Mouse (Mus musculus) kidney, adult 2 months (tissue): ENCODE results near the gene Abracl. TPM values are rescaled to one million over a fixed set of nuclear protein-coding genes. Genes with fewer than 3 reads are reported as not detected.

Source experiments
- DNase-seq: peaks from one replicate; pipeline ENCODE4 v3.0.0; 2021
- H3K27ac ChIP-seq: fragments of 200-500 bp; 2 replicates; pipeline ENCODE4 v1.5.1; 2012; ENCODE audit warnings: low read depth, low read length, control low read depth, inconsistent platforms; ENCODE audit not compliant: insufficient read depth
- H3K27me3 ChIP-seq: fragments of 200-500 bp; replicated peaks from 2 replicates; pipeline ENCODE4 v1.6.1; 2012; ENCODE audit warnings: mild to moderate bottlenecking, moderate library complexity, low read length, inconsistent platforms; ENCODE audit not compliant: control insufficient read depth, insufficient read depth
- H3K36me3 ChIP-seq: fragments of 200-500 bp; 2 replicates; pipeline ENCODE4 v1.6.1; 2012; ENCODE audit warnings: mild to moderate bottlenecking, moderate library complexity, low read length, inconsistent platforms; ENCODE audit not compliant: control insufficient read depth, insufficient read depth
- H3K4me1 ChIP-seq: fragments of 200-500 bp; 2 replicates; pipeline ENCODE4 v1.6.1; 2011; ENCODE audit warnings: low read length; ENCODE audit not compliant: control insufficient read depth, insufficient read depth
- H3K4me3 ChIP-seq: fragments of 200-500 bp; 2 replicates; pipeline ENCODE4 v1.5.1; 2011; ENCODE audit warnings: mild to moderate bottlenecking, low read depth, low read length, control low read depth; ENCODE audit not compliant: insufficient read depth
- CTCF ChIP-seq: fragments of 200-500 bp; conservative IDR thresholded peaks from 2 replicates; pipeline ENCODE4 v1.5.1; 2011; ENCODE audit warnings: low read depth, mild to moderate bottlenecking, control low read depth, low read length, moderate library complexity, mixed read lengths; ENCODE audit not compliant: insufficient read depth, insufficient read length
- POLR2A ChIP-seq: fragments of 200-500 bp; IDR thresholded peaks from one replicate; pipeline ENCODE4 v1.6.1; 2011; ENCODE audit warnings: low read depth, low read length, control low read depth
- WGBS: fragments of 180-500 bp; shearing (Covaris S2); methylation state at CpG from one replicate; pipeline ENCODE4 v1.1.7; 2018; 5-methylcytosine and 5-hydroxymethylcytosine counted together
- polyA plus RNA-seq: library from polyadenylated mRNA; depleted of rRNA; stranded (reverse); fragments of >200 nt; gene quantifications from 2 replicates; pipeline ENCODE4 v1.2.3, GENCODE M21; 2012

Abracl gene
- polyA plus RNA-seq, 1 experiment: 15.3 TPM

DNA sequence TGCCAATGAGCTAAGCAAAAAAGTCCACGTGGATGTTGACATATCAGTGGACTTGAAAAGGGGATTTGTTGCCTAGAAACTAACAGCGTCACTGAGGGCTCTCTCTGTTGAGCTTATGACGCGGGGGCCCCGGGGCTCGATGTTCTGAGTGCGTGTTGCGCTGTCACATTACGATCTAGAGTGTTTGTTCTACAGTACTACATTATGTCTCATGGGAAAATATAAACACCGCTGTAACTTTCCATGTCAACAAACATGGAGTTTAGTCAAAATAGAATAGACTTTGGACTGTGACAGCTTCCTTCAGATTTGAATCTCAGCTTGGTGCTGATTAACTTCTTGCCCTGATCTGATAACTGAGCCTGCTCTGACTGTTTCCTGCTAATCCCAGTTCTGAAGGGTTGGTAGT lies 42.9 kb upstream of the Abracl start:
- DNase-seq: peak; percentile 53

GRCm38 (mm10) chr10:18064606-18065228 lies 41.6 kb upstream of the Abracl start:
- H3K4me1 ChIP-seq: peaks cover 30% of the 10 kb centered on the region
- TF ChIP-seq POLR2A (no peak), CTCF (no peak)
- DNase-seq: no peak
- H3K27ac ChIP-seq: no peak overlapping the region
- no peak overlapping the region for H3K4me3 ChIP-seq
- 80% methylated on average over 7 of the region's 7 CpGs for WGBS
- H3K27me3 ChIP-seq: no peaks in the 10 kb centered on the region
- H3K36me3 ChIP-seq: no peaks in the 10 kb centered on the region

More for the DNA sequence above, 42.9 kb upstream of the Abracl start:
- Histone ChIP-seq H3K27ac (no peak overlapping the region), H3K4me1 (peaks cover 37% of the 10 kb centered on the region), H3K36me3 (no peaks in the 10 kb centered on the region), H3K27me3 (no peaks in the 10 kb centered on the region), H3K4me3 (no peak overlapping the region)
- 77% methylated on average over 10 of the region's 10 CpGs for WGBS
- no peak for TF ChIP-seq CTCF
- TF ChIP-seq POLR2A: no peak

GRCm38 (mm10) chr10:18061533-18061932 lies 38.4 kb upstream of the Abracl start:
- no peak for TF ChIP-seq CTCF
- no peak for TF ChIP-seq POLR2A
- DNase-seq: no peak
- 84% methylated on average over 4 of the region's 4 CpGs for WGBS

GRCm38 (mm10) chr10:18060778-18061177 lies 37.7 kb upstream of the Abracl start:
- WGBS: 81% methylated on average over 2 of the region's 2 CpGs
- TF ChIP-seq POLR2A (no peak), CTCF (no peak)
- H3K27me3 ChIP-seq: no peaks in the 10 kb centered on the region
- no peak for DNase-seq
- no peaks in the 10 kb centered on the region for H3K36me3 ChIP-seq
- H3K4me3 ChIP-seq: no peak overlapping the region
- H3K4me1 ChIP-seq: peaks cover 29% of the 10 kb centered on the region
- no peak overlapping the region for H3K27ac ChIP-seq

More at GRCm38 (mm10) chr10:18061533-18061932, 38.4 kb upstream of the Abracl start:
- H3K4me1 ChIP-seq: peaks cover 32% of the 10 kb centered on the region
- no peak overlapping the region for H3K4me3 ChIP-seq
- H3K27ac ChIP-seq: no peak overlapping the region
- no peaks in the 10 kb centered on the region for H3K27me3 ChIP-seq
- H3K36me3 ChIP-seq: no peaks in the 10 kb centered on the region

DNA sequence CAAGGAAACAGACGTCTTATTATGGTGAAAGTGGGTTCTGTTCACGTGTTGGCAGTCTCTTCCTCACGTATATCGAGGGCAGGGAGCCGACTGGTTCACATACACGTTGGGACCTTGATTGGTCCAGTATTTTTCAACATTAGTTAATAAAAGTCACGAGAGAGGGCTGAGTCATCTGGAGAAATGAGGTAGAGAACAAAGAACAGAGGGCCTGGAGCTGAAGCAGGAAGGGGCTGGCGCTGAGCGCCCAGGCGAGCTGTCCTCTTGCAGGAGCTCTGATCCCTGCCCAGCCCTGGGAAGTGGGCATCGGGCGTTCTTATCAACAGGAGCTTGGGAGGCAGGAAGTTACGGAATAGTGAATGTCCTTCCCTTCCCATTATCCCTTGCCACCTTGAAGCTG lies 36.7 kb upstream of the Abracl start:
- no peaks in the 10 kb centered on the region for H3K27me3 ChIP-seq
- no peak overlapping the region for H3K4me3 ChIP-seq
- no peak overlapping the region for H3K27ac ChIP-seq
- no peaks in the 10 kb centered on the region for H3K36me3 ChIP-seq
- H3K4me1 ChIP-seq: peaks cover 29% of the 10 kb centered on the region
- TF ChIP-seq POLR2A: no peak
- TF ChIP-seq CTCF: no peak
- DNase-seq: no peak
- 67% methylated on average over 13 of the region's 13 CpGs for WGBS

GRCm38 (mm10) chr10:18058681-18059338 lies 35.7 kb upstream of the Abracl start:
- no peak for TF ChIP-seq CTCF
- no peak for TF ChIP-seq POLR2A
- DNase-seq: no peak
- H3K27ac ChIP-seq: no peak overlapping the region
- no peak overlapping the region for H3K4me3 ChIP-seq
- H3K36me3 ChIP-seq: no peaks in the 10 kb centered on the region
- no peaks in the 10 kb centered on the region for H3K27me3 ChIP-seq
- H3K4me1 ChIP-seq: peaks cover 29% of the 10 kb centered on the region
- WGBS: 88% methylated on average over 9 of the region's 9 CpGs

DNA sequence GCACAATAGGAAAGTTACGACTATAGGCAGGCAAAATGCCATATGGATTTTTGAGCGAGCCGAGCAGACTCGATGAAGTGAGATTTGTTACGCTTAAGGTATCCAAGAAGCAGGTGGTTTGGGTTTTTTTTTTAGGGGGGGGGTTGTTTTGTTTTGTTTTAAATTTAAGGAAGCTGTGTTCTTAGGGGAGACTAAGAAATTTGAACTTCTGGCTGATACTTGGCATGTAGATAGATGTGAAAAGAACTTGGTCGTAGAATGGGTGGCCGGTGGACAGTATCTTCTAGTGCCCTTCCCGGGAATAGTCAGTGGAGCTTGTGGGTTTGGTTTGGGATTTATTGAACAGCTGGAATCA lies 33.3 kb upstream of the Abracl start:
- DNase-seq: no peak
- H3K27me3 ChIP-seq: no peaks in the 10 kb centered on the region
- H3K27ac ChIP-seq: no peak overlapping the region
- H3K4me1 ChIP-seq: peaks cover 27% of the 10 kb centered on the region
- TF ChIP-seq POLR2A (no peak), CTCF (no peak)
- WGBS: under 1% methylated on average over 8 of the region's 8 CpGs
- H3K36me3 ChIP-seq: no peaks in the 10 kb centered on the region
- peak overlapping the region; percentile 93 for H3K4me3 ChIP-seq
